Mouse (Mus musculus) small intestine, adult 2 months (tissue): ENCODE measurements around the gene Mttp.

Source experiments
- CTCF ChIP-seq: fragments of 200-500 bp; IDR thresholded peaks from 2 replicates; pipeline ENCODE4 v1.5.1; 2012; ENCODE audit warnings: low read depth, mild to moderate bottlenecking, control low read depth, inconsistent platforms, low read length, moderate library complexity, mixed read lengths; ENCODE audit not compliant: insufficient replicate concordance, insufficient read length; ENCODE audit errors: extremely low read depth
- POLR2A ChIP-seq: fragments of 200-500 bp; IDR thresholded peaks from 2 replicates; pipeline ENCODE4 v1.6.1; 2012; ENCODE audit warnings: low read depth, mild to moderate bottlenecking, control low read depth, inconsistent platforms, low read length, moderate library complexity

DNA sequence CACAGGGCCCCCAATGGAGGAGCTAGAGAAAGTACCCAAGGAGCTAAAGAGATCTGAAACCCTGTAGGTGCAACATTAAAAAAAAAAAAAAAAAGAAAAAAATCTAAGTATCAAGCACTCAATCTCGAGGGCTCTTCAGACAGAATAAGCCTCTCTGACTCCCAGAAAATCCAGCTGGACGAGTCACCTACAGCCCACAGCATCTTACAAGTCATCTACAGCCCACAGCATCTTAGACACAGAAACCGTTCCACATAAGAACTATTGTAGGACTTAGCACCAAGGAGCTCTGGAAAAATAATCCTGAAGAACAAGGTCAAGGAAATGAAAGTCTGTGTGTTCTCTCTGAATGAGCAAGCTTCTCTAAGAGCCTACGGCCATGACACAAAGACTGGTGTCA is 42.8 kb downstream of the Mttp start:
- no peak for TF ChIP-seq CTCF
- no peak for TF ChIP-seq POLR2A
